Mouse (Mus musculus) limb, embryonic 14.5 days (tissue): ENCODE data around the gene Ssx2ip. TPM values are rescaled to one million over a fixed set of nuclear protein-coding genes. Genes with fewer than 3 reads are reported as not detected.

Experiments
- ATAC-seq: fragments of 200-750 bp; cut with Nextera tagmentation; 2 replicates; pipeline ENCODE4 v1.8.0; 2017; ENCODE audit warnings: low read depth, moderate number of reproducible peaks, moderate TSS enrichment; ENCODE audit not compliant: low FRiP score
- DNase-seq: peaks from one replicate; pipeline ENCODE4 v3.0.0-alpha.2; 2015; ENCODE audit warnings: low spot score
- H3K27ac ChIP-seq: fragments of 300-500 bp; sonication (generic); replicated peaks from 2 replicates; pipeline ENCODE4 v1.5.1; 2014; ENCODE audit warnings: low read depth, mild to moderate bottlenecking, low read length, moderate library complexity, mixed read lengths
- H3K27me3 ChIP-seq: fragments of 300-500 bp; sonication (generic); 2 replicates; pipeline ENCODE4 v1.6.1; 2014; ENCODE audit warnings: low read length, mixed read lengths; ENCODE audit not compliant: control insufficient read depth, insufficient read depth
- H3K36me3 ChIP-seq: fragments of 300-500 bp; sonication (generic); 2 replicates; pipeline ENCODE4 v1.6.1; 2014; ENCODE audit warnings: mild to moderate bottlenecking, low read length, moderate library complexity, mixed read lengths; ENCODE audit not compliant: control insufficient read depth, insufficient read depth
- H3K4me1 ChIP-seq: fragments of 300-500 bp; sonication (generic); 2 replicates; pipeline ENCODE4 v1.6.1; 2014; ENCODE audit warnings: antibody characterized with exemption, low read length, mixed read lengths; ENCODE audit not compliant: control insufficient read depth, insufficient read depth
- H3K4me2 ChIP-seq: fragments of 300-500 bp; sonication (generic); replicated peaks from 2 replicates; pipeline ENCODE4 v1.6.1; 2014; ENCODE audit warnings: low read depth, mild to moderate bottlenecking, low read length, moderate library complexity; ENCODE audit not compliant: severe bottlenecking
- H3K4me3 ChIP-seq: fragments of 300-500 bp; sonication (generic); replicated peaks from 2 replicates; pipeline ENCODE4 v1.5.1; 2014; ENCODE audit warnings: low read length
- H3K9ac ChIP-seq: fragments of 300-500 bp; sonication (generic); 2 replicates; pipeline ENCODE4 v1.6.1; 2014; ENCODE audit warnings: mild to moderate bottlenecking, low read depth, low read length, moderate library complexity; ENCODE audit not compliant: severe bottlenecking
- H3K9me3 ChIP-seq: fragments of 300-500 bp; sonication (generic); 2 replicates; pipeline ENCODE4 v1.6.1; 2016; ENCODE audit warnings: low read length; ENCODE audit not compliant: control insufficient read depth
- POLR2A ChIP-seq: fragments of 200-500 bp; IDR thresholded peaks from 2 replicates; pipeline ENCODE4 v1.8.0; 2012; ENCODE audit warnings: inconsistent platforms, mild to moderate bottlenecking, moderate library complexity, borderline replicate concordance; ENCODE audit not compliant: insufficient read depth, insufficient read length; ENCODE audit errors: extremely low read depth
- WGBS: fragments of 180-500 bp; shearing (Covaris S2); extraction: QIAGEN DNeasy Blood & Tissue Kit; methylation state at CpG from one replicate; pipeline ENCODE4 v1.1.7; 2014; 5-methylcytosine and 5-hydroxymethylcytosine counted together
- polyA plus RNA-seq, 2 experiments: library from polyadenylated mRNA; depleted of rRNA in 1 of 2; stranded (reverse) in 1 of 2; unstranded in 1 of 2; fragments of >200 nt; fragmentation: Nextera tagmentation in 1 of 2; extraction: Ambion mirVana in 1 of 2; gene quantifications; 2 replicates each; pipeline versions ENCODE4 v1.2.1 to v1.2.3; 2012 to 2014

Ssx2ip gene
- polyA plus RNA-seq, 2 experiments = 12.2 to 32.6 TPM

GRCm38 (mm10) chr3:146443380-146443779 is 38.9 kb downstream of the Ssx2ip start:
- no peak for ATAC-seq
- 79% methylated on average over 7 of the region's 7 CpGs for WGBS

GRCm38 (mm10) chr3:146444880-146445279 is 40.4 kb downstream of the Ssx2ip start:
- DNase-seq = no peak
- peaks cover 4% of the 10 kb centered on the region; the same call in 1 of the 2 replicates for H3K36me3 ChIP-seq
- H3K4me2 ChIP-seq = no peak overlapping the region
- TF ChIP-seq POLR2A = no peak
- H3K4me3 ChIP-seq = no peak overlapping the region
- H3K4me1 ChIP-seq = no peaks in the 10 kb centered on the region
- H3K9me3 ChIP-seq = no peaks in the 10 kb centered on the region
- H3K27me3 ChIP-seq = no peaks in the 10 kb centered on the region
- no peak for ATAC-seq
- 88% methylated on average over 7 of the region's 7 CpGs for WGBS
- H3K9ac ChIP-seq = no peak overlapping the region
- H3K27ac ChIP-seq = no peak overlapping the region

More at GRCm38 (mm10) chr3:146443380-146443779, 38.9 kb downstream of the Ssx2ip start:
- H3K27me3 ChIP-seq = no peaks in the 10 kb centered on the region
- no peak overlapping the region for H3K27ac ChIP-seq
- no peak overlapping the region for H3K9ac ChIP-seq
- no peak for DNase-seq
- TF ChIP-seq POLR2A = no peak
- peaks cover 10% of the 10 kb centered on the region; the same call in 1 of the 2 replicates for H3K36me3 ChIP-seq
- no peak overlapping the region for H3K4me3 ChIP-seq
- H3K4me2 ChIP-seq = no peak overlapping the region
- no peaks in the 10 kb centered on the region for H3K4me1 ChIP-seq
- no peaks in the 10 kb centered on the region for H3K9me3 ChIP-seq

GRCm38 (mm10) chr3:146447156-146447555 is 42.7 kb downstream of the Ssx2ip start:
- no peak for TF ChIP-seq POLR2A
- H3K4me2 ChIP-seq = no peak overlapping the region
- H3K9ac ChIP-seq = no peak overlapping the region
- WGBS = 85% methylated on average over 5 of the region's 5 CpGs
- H3K9me3 ChIP-seq = no peaks in the 10 kb centered on the region
- no peak overlapping the region for H3K4me3 ChIP-seq
- ATAC-seq (no peak), DNase-seq (no peak)
- 0 out of 2 replicates have a peak, but pooled peaks cover 4% of the 10 kb centered on the region for H3K36me3 ChIP-seq
- H3K4me1 ChIP-seq = no peaks in the 10 kb centered on the region
- no peak overlapping the region for H3K27ac ChIP-seq
- H3K27me3 ChIP-seq = no peaks in the 10 kb centered on the region

GRCm38 (mm10) chr3:146447598-146447997 is 43.2 kb downstream of the Ssx2ip start:
- no peaks in the 10 kb centered on the region for H3K9me3 ChIP-seq
- 81% methylated on average over 3 of the region's 3 CpGs for WGBS
- H3K27ac ChIP-seq = no peak overlapping the region
- H3K27me3 ChIP-seq = no peaks in the 10 kb centered on the region
- H3K4me3 ChIP-seq = no peak overlapping the region
- H3K36me3 ChIP-seq = 0 out of 2 replicates have a peak, but pooled peaks cover 4% of the 10 kb centered on the region
- no peak for ATAC-seq
- H3K4me2 ChIP-seq = no peak overlapping the region
- no peak overlapping the region for H3K9ac ChIP-seq
- no peak for TF ChIP-seq POLR2A
- H3K4me1 ChIP-seq = no peaks in the 10 kb centered on the region
- DNase-seq = no peak

- no peak for TF ChIP-seq POLR2A
These were observed 43.9 kb downstream of the Ssx2ip start for GRCm38 (mm10) chr3:146448372-146448771.

More at GRCm38 (mm10) chr3:146448372-146448771, 43.9 kb downstream of the Ssx2ip start:
- Histone ChIP-seq H3K4me1 (no peaks in the 10 kb centered on the region), H3K9ac (no peak overlapping the region), H3K4me3 (no peak overlapping the region), H3K9me3 (no peaks in the 10 kb centered on the region), H3K36me3 (0 out of 2 replicates have a peak, but pooled peaks cover 4% of the 10 kb centered on the region), H3K27ac (no peak overlapping the region), H3K27me3 (no peaks in the 10 kb centered on the region), H3K4me2 (no peak overlapping the region)
- DNase-seq (no peak), ATAC-seq (no peak)
- WGBS = 87% methylated on average over 10 of the region's 10 CpGs
